Mouse (Mus musculus) kidney, embryonic 14.5 days (tissue): Measurements from ENCODE around the gene Mipol1. TPM values are rescaled to one million over a fixed set of nuclear protein-coding genes. Genes with fewer than 3 reads are reported as not detected.

ENCODE experiments used
- ATAC-seq: fragments of 200-750 bp; cut with Nextera tagmentation; 2 replicates; pipeline ENCODE4 v1.8.0; 2017; ENCODE audit warnings: moderate number of reproducible peaks, mild to moderate bottlenecking, moderate TSS enrichment, moderate library complexity; ENCODE audit not compliant: low FRiP score, low TSS enrichment
- H3K27ac ChIP-seq: fragments of 300-500 bp; sonication (generic); 2 replicates; pipeline ENCODE4 v1.5.1; 2014; ENCODE audit warnings: low read depth, mild to moderate bottlenecking, low read length, moderate library complexity, mixed read lengths
- H3K27me3 ChIP-seq: fragments of 300-500 bp; sonication (generic); 2 replicates; pipeline ENCODE4 v1.6.1; 2014; ENCODE audit warnings: mild to moderate bottlenecking, low read length; ENCODE audit not compliant: control insufficient read depth, insufficient read depth
- H3K36me3 ChIP-seq: fragments of 300-500 bp; sonication (generic); 2 replicates; pipeline ENCODE4 v1.6.1; 2014; ENCODE audit warnings: low read length, mixed read lengths; ENCODE audit not compliant: control insufficient read depth, insufficient read depth
- H3K4me1 ChIP-seq: fragments of 300-500 bp; sonication (generic); 2 replicates; pipeline ENCODE4 v1.6.1; 2014; ENCODE audit warnings: low read length, mixed read lengths; ENCODE audit not compliant: control insufficient read depth, insufficient read depth
- H3K4me2 ChIP-seq: fragments of 300-500 bp; sonication (generic); replicated peaks from 2 replicates; pipeline ENCODE4 v1.6.1; 2014; ENCODE audit warnings: low read depth, mild to moderate bottlenecking, low read length
- H3K4me3 ChIP-seq: fragments of 300-500 bp; sonication (generic); 2 replicates; pipeline ENCODE4 v1.5.1; 2014; ENCODE audit warnings: mild to moderate bottlenecking, low read length
- H3K9ac ChIP-seq: fragments of 300-500 bp; sonication (generic); 2 replicates; pipeline ENCODE4 v1.6.1; 2014; ENCODE audit warnings: low read depth, mild to moderate bottlenecking, low read length, moderate library complexity
- H3K9me3 ChIP-seq: fragments of 300-500 bp; sonication (generic); 2 replicates; pipeline ENCODE4 v1.6.1; 2016; ENCODE audit warnings: low read length; ENCODE audit not compliant: control insufficient read depth
- WGBS: fragments of 180-500 bp; shearing (Covaris S2); extraction: QIAGEN DNeasy Blood & Tissue Kit; methylation state at CpG from one replicate; pipeline ENCODE4 v1.1.7; 2014; 5-methylcytosine and 5-hydroxymethylcytosine counted together
- polyA plus RNA-seq: library from polyadenylated mRNA; unstranded; fragments of >200 nt; fragmentation: Nextera tagmentation; extraction: Ambion mirVana; gene quantifications from 2 replicates; pipeline ENCODE4 v1.2.1, GENCODE M21; 2014

Gene Mipol1
- polyA plus RNA-seq, 1 experiment from 2014 or later = 11.3 TPM

DNA sequence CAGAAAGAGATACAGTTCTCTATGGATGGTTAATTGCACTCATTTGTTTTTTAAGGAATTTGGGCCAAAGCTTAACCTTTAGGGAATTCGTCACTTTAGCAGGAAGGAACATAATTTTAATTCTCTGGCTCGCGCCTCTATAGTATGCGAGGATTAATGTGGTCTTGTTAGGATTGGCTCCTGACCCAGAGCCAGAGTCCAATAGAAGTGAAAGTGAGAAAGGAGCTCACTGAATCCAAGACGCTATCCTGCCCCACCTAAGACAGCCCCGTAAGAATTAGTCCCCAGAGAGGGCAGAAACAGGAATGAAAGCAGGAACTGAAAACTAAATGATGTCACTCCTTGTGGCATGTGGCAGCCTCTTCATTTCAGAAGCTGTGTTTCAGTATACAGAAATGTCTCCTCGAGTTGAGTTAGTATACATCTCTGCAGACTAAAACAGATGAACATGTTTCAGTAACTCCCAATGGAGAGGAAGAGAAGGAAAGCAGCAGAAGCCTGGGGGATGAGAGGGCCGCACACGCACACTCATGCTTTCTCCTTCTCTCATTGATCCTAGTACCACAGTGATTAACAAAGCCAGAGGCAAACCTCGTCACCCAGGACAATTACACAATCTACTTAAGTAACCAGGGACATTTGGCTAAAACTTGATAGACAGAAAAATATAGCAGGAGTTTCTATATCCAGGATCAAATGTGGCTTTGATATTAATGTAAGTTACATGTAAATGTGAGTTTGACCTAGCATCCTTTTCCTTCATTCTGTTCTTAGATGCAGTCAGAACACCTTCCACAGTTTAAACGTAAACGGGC, 234.5 kb downstream of the Mipol1 start:
- no peaks in the 10 kb centered on the region for H3K36me3 ChIP-seq
- H3K27ac ChIP-seq = no peak overlapping the region
- no peaks in the 10 kb centered on the region for H3K4me1 ChIP-seq
- no peak overlapping the region for H3K4me3 ChIP-seq
- no peaks in the 10 kb centered on the region for H3K27me3 ChIP-seq
- no peaks in the 10 kb centered on the region for H3K9me3 ChIP-seq
- H3K9ac ChIP-seq = no peak overlapping the region
- ATAC-seq = no peak
- WGBS = 71% methylated on average over 12 of the region's 12 CpGs
- no peak overlapping the region for H3K4me2 ChIP-seq

DNA sequence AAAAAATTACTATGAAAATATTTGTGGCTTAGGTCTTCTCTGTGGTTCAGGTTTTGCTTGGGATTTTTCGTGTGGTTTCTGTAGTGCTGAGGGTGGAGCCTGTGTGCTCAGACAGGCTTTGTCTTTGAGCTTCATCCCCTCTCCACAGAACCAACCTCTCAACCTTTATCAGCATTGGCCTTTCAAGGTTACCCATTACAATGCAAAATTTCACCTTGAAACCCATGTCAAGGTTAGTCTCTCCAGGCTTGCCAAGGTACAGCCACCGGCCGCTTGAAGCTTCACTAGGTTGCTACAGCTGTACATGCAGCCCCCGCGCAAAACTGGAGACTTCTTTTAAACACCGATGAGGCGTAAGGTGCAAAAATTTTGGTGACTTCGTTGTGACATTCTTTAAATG, 241.6 kb downstream of the Mipol1 start:
- Histone ChIP-seq H3K27me3 (no peaks in the 10 kb centered on the region), H3K9ac (no peak overlapping the region), H3K36me3 (no peaks in the 10 kb centered on the region), H3K9me3 (no peaks in the 10 kb centered on the region), H3K4me1 (no peaks in the 10 kb centered on the region), H3K4me2 (no peak overlapping the region), H3K4me3 (no peak overlapping the region), H3K27ac (no peak overlapping the region)
- WGBS = 89% methylated on average over 8 of the region's 8 CpGs
- ATAC-seq = no peak

DNA sequence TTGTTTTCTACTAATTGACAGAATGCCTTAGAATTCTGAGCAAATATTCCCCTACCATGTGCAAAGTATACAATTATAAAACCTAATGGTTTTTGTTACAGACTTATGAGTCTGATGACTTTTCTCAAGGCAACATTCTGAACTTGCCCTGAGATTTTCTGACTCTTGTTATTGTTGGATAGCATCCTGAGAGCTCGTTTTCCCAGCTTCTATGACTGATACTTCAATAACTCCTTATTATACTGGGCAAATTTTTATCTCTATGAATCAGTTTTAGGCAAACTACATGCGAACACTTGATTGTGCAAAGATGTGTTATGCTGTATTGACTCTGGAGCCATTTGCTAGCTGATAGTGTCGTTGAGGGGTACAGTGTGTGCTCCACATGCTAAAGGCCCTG, 246.6 kb downstream of the Mipol1 start:
- 63% methylated on average over 3 of the region's 3 CpGs for WGBS
- no peak overlapping the region for H3K27ac ChIP-seq
- H3K36me3 ChIP-seq = no peaks in the 10 kb centered on the region
- ATAC-seq = no peak
- no peak overlapping the region for H3K4me2 ChIP-seq
- H3K27me3 ChIP-seq = no peaks in the 10 kb centered on the region
- H3K9me3 ChIP-seq = no peaks in the 10 kb centered on the region
- no peak overlapping the region for H3K4me3 ChIP-seq
- H3K9ac ChIP-seq = no peak overlapping the region
- no peaks in the 10 kb centered on the region for H3K4me1 ChIP-seq

DNA sequence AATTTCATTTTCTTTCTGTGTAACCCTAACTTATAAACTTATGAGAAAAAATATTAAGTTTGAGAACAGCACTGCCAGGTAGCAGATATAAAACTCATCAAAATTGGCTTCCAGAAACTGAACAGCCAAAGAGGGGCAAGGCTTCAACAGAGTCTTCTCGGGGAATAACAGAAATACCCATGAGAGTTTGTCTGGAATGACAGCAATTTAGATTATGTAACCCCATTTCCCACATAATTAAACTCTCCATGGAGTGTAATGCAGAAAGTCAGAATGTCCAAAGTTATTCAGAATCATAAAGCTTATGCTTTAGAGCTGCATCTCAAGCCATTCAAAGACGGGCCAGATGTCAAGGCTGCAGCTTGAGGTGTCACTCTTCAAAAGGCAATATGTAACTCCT, 251.6 kb downstream of the Mipol1 start:
- H3K4me1 ChIP-seq = no peaks in the 10 kb centered on the region
- 61% methylated on average over 2 of the region's 2 CpGs for WGBS

DNA sequence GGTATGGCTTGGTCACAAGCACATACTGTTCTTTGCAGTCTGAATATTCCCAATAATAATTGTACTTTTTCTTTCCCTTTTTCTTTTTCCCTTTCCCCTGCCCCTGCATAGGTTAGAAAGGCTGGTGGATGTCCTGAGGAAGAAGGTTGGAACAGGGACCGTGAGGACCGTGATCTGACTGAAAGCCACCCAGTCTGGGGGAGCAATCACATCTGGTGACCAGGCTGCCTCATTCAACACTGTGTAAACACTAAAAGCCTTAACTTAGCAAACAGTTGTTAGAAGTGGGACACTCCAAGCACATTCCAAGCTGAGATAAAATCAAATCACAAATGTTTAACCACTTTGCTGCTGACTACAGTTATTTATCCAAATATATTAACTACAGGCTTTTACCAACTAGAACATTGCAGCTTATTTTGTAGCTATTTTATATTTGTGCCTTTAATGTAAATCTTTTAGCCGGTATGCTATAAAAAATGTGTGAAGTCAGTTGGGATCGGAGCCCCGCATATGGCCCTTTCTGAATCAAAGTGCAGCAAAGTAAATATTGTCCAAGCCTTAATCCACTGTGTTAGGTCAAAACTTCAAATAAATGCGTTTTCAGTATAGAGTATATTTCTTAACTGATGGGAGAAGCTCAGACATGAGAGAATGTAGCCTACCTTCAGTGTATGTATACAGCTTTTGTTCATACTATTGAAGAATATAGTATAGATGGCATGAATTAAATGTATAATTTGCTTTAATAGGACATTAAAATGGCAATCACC, 266.3 kb downstream of the Mipol1 start:
- Histone ChIP-seq H3K9me3 (no peaks in the 10 kb centered on the region), H3K27me3 (no peaks in the 10 kb centered on the region), H3K9ac (no peak overlapping the region), H3K4me3 (no peak overlapping the region), H3K4me2 (no peak overlapping the region), H3K4me1 (no peaks in the 10 kb centered on the region), H3K36me3 (no peaks in the 10 kb centered on the region), H3K27ac (no peak overlapping the region)
- WGBS = 51% methylated on average over 6 of the region's 6 CpGs
- no peak for ATAC-seq

More for the DNA sequence above, 251.6 kb downstream of the Mipol1 start:
- Histone ChIP-seq H3K4me3 (no peak overlapping the region), H3K27me3 (no peaks in the 10 kb centered on the region), H3K9ac (no peak overlapping the region), H3K36me3 (no peaks in the 10 kb centered on the region), H3K4me2 (no peak overlapping the region), H3K27ac (no peak overlapping the region), H3K9me3 (no peaks in the 10 kb centered on the region)
- ATAC-seq = no peak

DNA sequence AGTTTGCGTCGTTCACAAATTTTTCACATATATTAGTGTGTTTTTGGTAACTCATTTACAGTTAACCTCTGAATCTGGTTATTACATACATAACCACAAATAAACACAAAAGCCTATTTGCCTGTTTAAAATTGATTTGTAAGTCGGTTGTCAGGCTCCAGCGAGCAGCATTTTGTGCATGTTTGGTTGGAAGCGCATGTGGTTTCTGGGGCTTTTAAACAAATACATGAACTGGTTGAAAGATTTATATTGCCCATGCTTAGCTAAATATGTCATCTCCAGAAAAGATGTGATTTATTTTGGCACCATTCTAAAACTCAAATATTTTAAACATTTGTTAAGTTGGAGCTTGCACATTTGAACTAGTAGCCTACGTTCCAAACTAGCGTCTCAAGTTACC, 270.0 kb downstream of the Mipol1 start:
- H3K9ac ChIP-seq = no peak overlapping the region
- ATAC-seq = no peak
- H3K36me3 ChIP-seq = no peaks in the 10 kb centered on the region
- H3K27me3 ChIP-seq = no peaks in the 10 kb centered on the region
- H3K4me2 ChIP-seq = no peak overlapping the region
- H3K4me3 ChIP-seq = no peak overlapping the region
- WGBS = 64% methylated on average over 7 of the region's 7 CpGs
- H3K27ac ChIP-seq = no peak overlapping the region
- H3K4me1 ChIP-seq = no peaks in the 10 kb centered on the region
- no peaks in the 10 kb centered on the region for H3K9me3 ChIP-seq

DNA sequence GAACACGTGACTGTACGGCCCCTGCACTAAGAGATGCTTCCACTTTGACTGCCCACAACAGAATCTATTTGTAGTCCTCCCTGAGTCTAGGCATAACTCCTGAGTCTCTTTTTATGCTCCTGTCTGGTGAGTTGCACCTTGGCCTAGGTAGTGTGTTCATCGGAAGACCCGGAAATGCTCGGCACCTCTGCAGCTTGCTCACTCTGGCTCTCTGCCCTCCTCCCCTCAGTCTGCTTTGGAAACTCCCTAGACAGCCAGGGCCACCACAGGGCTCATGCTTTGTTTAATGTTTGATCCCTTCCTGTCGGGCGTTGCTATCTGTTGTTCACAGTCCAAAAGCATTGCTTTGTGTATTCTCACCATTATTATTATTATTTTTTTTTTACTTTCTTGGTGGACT, 275.1 kb downstream of the Mipol1 start:
- no peak overlapping the region for H3K4me3 ChIP-seq
- no peaks in the 10 kb centered on the region for H3K36me3 ChIP-seq
- WGBS = 76% methylated on average over 7 of the region's 7 CpGs
- H3K4me2 ChIP-seq = no peak overlapping the region
- H3K9ac ChIP-seq = no peak overlapping the region
- no peaks in the 10 kb centered on the region for H3K9me3 ChIP-seq
- no peak for ATAC-seq
- no peaks in the 10 kb centered on the region for H3K27me3 ChIP-seq
- H3K27ac ChIP-seq = no peak overlapping the region
- no peaks in the 10 kb centered on the region for H3K4me1 ChIP-seq

DNA sequence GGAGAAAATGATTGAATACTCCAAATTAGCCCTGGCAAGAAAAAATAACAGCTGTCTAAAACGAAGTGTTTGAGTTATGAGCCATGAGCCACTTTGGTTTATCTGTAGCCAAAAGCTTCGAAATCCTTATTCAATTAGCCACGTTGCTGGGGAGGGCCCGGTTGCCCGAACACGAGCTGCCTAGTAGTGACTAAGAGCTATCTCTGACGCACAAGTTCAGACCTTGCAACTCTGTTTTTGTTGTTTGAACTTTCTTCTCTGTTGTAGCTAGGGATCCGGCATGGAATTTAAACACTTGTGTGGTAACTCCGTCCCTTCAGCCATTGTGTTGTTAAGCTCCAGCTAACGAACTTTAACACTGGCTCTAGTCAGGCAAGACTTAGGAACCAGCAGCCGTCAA, 278.7 kb downstream of the Mipol1 start:
- H3K4me3 ChIP-seq = no peak overlapping the region
- H3K9me3 ChIP-seq = no peaks in the 10 kb centered on the region
- no peaks in the 10 kb centered on the region for H3K27me3 ChIP-seq
- WGBS = 51% methylated on average over 11 of the region's 11 CpGs
- ATAC-seq = no peak
- no peak overlapping the region for H3K27ac ChIP-seq
- H3K4me1 ChIP-seq = no peaks in the 10 kb centered on the region
- H3K36me3 ChIP-seq = no peaks in the 10 kb centered on the region
- H3K9ac ChIP-seq = no peak overlapping the region
- H3K4me2 ChIP-seq = no peak overlapping the region

DNA sequence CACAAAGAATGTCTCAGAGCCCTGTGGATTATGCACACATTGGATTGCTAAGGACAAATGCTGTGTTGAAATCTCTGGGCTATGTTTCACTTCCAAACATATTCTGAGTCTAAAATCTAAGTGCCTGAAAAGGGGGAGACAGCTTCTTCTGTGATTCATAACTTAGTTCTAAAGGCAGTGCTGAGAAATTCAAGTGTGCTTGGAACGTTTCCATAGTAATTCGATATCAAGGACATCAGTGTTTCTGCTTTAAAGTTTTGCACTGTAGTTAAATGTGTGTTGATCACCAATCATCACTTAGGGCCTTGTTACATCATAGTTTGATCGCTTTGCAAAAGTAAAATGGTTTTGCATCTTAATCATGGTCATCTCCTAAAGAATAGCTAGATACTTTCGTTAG, 279.5 kb downstream of the Mipol1 start:
- WGBS = 66% methylated on average over 4 of the region's 4 CpGs
- ATAC-seq = no peak
- Histone ChIP-seq H3K4me1 (no peaks in the 10 kb centered on the region), H3K4me3 (no peak overlapping the region), H3K9ac (no peak overlapping the region), H3K4me2 (no peak overlapping the region), H3K27me3 (no peaks in the 10 kb centered on the region), H3K27ac (no peak overlapping the region), H3K36me3 (no peaks in the 10 kb centered on the region), H3K9me3 (no peaks in the 10 kb centered on the region)
